Mouse (Mus musculus): ENCODE measurements around the gene Ppp3ca. TPM values are rescaled to one million over a fixed set of nuclear protein-coding genes. Genes with fewer than 3 reads are reported as not detected.

Gene Ppp3ca
- total RNA-seq, 1 experiment from 2014 or later: 46.9 TPM

DNA sequence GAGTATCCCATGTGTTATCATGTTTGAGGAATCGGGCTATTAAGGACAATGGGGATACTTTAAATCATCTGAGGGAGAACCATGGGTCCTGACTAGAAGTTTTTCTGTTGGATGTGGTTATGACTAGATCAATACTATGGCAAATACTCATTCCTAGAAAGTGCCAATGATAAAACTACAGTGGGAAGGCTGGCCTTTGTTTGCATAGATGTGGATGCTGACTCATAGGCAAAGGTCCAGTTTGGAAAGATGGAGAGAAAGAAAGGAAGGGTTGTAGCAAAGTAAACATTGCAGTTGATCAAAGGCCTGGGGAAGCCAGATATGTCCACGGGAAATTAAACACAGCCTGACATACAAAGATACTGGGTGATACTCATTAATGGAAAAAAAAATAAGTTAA is 142.9 kb downstream of the Ppp3ca start:
- DNase-seq: no peak

DNA sequence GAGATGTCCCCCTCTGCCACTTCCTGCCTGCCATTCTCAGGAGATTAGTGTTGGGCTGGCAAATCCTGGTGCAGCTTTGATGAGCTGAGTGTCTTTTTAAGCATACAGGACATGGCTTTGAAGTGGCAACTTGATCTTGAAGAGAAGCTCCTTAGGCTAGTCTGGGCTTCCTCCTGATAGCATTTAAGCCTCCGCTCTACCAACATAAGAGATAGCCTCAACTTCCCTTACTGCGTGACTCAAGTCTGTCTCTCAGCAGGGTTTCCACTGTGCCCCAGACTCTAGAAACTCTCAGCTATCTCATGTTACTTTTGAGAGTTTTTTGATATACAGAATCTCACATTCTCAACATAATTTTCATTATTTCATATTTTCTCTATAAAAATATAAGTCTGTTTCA is 144.0 kb downstream of the Ppp3ca start:
- no peak for DNase-seq

DNA sequence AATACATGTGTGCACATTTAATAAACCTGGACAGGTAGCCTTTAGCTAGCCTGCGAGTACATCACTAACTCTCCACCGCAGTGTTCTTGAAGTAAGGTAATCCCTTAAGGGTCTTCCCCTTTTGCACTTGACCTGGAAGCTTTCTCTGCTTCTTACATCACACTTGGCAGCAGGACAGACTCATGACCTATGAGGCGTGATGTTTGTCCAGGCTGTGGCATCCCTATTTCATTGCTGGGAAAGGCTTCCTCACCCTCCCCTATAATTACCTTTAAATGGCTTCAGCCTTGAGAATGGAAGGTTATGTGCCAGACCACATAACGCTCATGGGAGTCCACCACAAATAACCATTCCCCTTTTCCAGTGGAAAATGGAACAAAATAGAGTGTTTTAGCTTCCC is 145.0 kb downstream of the Ppp3ca start:
- DNase-seq: no peak

DNA sequence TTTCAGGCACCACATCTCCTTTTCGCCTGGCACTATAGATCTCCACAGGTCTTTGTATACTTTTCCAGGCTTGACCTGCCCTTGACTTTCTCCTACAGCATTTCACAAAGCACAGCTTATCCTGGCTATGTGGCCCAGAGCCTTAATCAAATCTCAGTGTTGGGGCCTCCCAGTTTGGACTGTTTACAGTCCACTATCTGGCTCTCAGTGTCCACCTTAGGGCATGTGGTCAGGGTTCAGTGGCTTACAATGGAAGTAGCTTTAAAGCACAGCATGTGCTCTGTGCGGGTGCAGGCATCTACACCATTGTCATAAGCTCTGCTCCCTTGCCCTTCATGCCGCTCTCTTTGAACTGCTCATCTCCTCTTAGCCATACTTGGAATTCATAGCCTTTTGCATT is 146.4 kb downstream of the Ppp3ca start:
- DNase-seq: no peak

DNA sequence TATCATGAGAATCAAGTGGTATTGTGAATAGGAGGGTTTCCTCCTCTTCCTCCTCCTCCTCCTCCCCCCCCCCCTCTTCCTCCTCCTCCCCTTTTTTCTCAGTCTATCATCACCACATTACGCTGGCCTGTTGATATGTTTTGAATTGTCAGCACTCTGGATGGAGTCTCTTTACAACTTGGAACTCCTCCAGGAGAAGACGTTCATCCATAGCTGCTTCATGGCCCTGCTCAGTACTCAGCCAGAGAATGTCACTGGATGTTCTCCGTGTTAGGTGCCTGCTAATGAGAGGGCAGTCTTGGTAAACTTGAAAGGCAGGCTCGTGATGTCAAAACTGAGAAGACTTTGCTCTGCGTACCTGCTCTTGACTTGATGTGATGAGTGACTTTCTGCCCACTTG is 149.1 kb downstream of the Ppp3ca start:
- no peak for DNase-seq

DNA sequence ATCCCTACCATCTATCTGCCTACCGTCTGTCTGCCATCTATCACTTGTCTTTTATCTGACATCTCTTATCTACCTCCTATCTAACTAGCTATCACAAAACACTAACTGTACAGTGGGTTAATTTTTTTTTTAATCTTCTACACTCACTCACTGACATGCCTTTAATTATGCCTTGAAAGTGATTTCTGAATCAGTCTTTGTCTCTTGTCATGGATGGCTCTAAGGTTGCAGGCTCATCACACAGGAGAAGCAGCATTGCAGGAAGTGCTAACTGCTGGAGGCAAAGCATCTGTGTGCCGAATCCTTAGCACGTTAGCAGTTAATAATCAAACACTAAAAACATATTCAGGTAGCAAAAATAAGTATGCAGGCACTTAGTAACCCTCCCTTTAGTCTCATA is 151.1 kb downstream of the Ppp3ca start:
- no peak for DNase-seq

DNA sequence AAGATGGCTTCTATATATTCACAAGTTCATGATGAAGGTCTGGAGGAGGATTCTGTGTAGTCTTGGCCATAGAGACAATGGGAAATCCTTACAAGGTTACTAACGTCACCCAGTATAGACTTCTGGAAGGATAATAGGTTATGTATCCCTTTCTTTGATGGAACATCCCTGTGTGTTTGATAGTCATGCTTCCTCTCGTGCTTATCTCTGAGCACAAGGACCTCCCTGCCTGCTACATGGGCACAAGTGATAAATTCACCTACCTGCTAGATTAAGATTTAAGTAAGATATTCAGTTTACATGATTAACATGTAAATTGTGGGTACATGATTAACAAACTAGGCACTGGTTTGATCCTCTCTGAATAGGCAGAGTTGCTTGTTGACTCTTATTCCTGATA is 152.1 kb downstream of the Ppp3ca start:
- DNase-seq: no peak

DNA sequence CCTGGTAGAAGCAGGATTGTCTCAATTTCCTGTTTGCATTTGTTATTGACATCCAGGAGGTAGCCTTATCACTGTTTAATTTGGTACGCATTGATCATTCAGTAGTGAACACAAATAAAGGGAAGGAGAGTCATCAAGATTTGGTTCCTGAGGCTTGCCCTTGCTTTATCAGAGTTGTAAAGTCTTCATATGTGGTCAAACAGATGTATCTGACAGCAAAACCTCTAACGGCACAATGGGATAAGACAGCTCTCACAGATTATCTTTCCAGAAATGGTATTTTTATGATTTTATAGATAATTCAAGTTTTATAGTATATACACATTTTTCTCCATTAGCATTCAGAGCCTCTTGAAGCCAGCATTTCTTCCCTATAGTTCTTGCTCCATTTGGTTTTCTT is 152.5 kb downstream of the Ppp3ca start:
- DNase-seq: no peak

DNA sequence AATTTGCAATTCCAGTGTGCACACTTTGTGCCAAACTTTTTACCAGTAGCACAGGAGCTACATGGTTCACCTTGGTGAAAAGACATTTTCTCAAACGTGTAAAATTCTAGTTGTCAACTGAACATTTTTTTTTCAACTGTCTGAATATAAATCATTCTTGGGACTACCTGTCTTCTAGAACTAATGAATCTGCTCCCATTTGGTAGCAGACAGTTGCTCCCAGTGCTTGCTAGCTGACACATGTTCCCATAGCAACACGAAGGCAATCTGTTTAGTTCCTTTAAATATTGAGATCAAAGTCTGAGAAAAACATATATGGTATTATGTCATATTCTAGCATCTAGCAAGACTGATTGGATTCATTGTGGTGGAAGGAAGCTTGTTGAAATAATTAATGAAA is 158.5 kb downstream of the Ppp3ca start:
- DNase-seq: no peak

DNA sequence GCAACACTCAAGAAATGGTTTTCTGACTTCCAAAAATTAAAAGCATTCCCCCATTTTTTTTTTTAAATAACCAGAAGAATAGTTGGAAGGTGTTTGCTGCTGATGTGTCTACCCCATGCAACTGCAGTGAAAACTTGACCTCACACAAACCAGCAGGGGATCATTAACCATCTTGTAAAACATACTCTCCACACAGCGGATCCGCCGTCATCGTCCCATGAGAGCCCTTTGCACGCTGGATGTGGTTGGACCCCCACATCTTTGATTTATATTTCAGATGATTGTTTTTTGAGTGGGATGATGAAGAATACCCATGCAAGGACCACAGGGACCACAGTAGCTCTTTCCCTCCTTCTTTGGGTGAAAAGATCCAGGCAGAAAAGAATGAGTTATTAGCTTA is 159.2 kb downstream of the Ppp3ca start:
- no peak for DNase-seq

DNA sequence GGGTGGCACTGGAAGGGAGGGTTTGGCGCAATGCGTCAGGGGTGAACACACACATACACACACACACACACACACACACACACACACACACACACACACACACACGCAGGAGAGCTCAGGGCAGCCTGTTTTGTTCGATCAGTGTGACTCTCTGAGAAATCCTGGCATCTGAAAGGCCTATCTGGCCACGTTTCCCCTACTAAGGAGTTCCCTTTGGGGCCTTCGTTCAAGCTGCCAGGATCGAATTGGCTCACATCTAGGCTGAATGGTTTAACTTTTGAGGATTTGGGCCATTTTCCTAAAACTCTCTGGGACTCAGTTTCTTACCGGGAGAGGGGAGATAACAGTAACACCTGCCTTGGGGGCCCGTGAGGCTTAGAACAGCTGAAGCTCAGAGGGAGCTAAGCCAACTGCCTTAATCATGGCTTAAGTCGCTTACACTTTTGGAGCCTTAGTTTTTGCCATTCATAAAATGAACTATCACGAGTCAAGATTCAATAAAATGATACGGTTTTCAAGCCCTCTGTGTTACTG is 160.8 kb downstream of the Ppp3ca start:
- DNase-seq: peak; percentile 24

DNA sequence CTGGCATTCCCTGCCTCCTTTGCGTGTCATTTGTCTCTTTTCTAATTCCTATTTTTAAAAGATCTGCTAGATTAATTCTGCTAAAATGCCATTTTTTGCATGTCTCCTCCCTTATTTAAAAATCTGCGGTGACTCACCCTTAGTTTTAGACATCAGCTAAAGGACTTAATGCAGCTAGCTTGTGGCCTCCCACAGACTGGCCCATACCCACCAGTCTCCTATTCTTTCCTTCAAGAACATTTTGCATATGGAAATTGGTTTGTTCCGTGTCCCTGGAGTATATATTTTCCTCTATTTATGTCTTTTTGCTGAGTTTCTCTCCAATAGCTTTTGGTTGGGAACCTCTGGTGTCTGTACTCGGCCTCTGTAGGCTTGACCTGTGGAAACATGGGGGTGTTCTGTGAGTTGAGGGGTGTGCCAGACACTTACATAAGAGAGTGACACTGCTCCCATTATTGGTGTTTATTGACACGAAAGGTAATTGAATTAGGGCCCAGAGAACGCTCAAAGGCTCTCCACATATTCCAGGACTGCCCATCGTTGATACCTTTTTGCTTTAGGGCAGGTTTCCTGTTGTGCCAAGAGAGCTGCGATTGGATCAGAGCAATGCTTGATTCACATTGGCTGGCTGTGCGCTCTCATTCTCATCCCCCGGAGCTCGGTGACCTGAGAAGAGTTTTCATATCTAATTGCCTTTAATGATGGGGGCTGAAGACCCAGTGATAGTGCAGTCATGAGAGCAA is 163.2 kb downstream of the Ppp3ca start:
- DNase-seq: no peak

DNA sequence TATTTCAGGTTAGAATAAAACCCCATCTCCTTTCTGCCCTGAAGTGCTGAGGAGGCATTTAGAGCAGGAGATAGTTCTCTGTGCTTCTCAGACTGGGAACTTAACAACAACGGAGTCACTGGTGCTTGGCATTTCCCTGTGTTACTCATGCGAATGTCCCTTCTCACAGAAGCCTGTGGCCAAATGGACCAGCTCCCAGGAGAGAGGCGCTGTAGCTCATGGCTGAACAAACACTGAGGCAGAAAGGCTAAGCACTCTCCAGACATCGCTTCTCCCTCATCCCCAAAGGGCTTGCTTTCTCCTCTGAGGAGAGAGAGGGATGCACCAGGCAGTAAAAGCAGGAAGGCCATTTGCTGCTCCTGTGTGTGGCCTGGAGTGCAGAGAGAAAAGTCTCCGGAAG is 164.0 kb downstream of the Ppp3ca start:
- peak; percentile 55 for DNase-seq

DNA sequence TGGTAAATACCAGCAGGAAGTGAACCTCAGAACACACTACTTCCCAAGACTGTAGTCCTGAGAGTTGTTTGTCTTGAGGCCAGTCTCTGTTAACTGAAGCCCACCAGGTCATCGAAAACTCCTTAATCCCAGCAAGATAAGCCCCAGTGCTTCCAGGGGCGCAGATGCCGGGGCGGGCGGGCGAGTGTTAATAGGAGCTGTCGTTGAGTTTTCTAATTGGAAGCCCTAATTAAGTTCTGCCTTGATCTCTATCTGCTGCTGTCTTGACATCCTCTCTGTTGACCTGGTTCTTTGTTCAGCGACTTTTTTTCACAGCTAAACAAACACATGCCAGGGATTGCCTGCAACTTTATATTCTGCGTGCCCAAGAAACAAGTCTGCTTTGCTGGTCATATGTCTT is 165.9 kb downstream of the Ppp3ca start:
- no peak for DNase-seq

DNA sequence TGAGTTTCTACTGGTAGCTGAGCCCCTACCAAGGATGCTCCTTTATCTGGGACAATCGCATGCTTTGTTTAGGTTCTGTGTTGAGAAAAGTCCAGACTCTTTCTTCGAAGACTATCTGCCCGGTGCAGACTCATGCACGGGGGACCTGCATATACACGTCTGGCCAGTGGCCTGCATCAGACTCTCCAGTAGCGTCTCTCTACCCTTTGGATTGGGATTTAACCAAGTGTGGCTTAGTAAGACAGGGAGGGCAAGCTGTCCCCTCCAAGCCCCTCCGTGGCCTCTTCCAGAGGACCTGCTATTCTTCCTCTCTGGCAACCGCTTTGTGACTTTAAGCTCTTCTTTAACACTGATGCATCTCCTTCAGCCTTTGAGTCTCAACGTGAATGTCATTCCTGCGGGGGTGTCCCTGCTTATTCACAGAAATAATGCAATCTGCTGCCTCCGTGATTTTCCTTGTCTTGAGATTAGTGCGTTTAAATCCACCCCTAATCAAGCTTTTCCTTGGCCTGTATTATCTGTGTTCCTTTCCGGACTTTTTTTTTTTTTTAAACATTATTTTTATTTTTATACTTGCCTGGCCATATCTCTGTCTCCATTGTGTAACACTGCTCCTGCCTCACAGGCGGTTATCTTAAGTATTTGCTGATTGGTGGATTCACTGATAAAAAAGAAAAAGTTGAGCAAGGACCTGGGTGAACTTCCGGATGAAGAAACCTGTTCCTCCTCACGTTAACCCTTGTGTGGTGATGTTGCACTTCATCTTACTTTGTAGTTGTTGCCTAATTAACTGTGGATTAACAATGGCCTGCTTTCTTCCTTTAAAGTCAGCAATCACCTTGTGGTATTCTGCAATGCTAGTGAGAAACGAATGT is 166.6 kb downstream of the Ppp3ca start:
- no peak for DNase-seq

DNA sequence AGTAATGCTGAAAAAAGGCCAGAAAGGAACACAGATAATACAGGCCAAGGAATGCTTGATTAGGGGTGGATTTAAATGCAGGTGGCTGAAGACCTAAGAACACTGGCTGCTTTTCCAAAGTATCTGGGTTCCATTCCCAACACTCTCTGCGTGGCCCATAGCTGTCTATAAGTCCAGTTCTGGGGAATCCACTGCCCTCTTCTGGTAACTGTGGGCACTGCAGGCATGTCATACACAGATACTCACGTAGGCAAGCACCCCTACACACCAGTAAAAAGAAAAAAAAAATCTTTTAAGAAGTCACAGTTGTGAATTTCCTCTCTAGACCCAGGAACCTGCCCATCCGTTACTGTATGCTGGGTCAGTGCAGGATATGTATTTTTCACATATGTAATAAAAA is 167.7 kb downstream of the Ppp3ca start:
- peak; percentile 57 for DNase-seq

DNA sequence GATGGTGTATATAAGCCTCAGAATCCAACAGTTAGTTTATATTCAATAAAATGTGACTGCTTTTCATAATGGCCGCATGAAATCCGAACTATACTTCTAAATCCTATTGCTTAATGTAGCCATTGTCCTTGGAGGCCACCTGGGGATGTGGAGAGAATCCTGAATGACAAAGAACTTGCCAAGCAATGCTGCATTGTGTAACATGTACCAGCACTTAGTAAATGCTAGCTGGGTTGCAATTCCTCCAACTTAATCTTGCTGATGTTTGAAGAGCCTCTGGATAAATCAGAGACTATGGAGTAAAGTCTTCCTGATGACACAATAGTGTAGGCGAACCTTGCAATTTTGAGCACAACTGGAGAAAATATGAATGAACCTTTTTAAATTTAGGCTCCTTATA is 171.4 kb downstream of the Ppp3ca start:
- no peak for DNase-seq

DNA sequence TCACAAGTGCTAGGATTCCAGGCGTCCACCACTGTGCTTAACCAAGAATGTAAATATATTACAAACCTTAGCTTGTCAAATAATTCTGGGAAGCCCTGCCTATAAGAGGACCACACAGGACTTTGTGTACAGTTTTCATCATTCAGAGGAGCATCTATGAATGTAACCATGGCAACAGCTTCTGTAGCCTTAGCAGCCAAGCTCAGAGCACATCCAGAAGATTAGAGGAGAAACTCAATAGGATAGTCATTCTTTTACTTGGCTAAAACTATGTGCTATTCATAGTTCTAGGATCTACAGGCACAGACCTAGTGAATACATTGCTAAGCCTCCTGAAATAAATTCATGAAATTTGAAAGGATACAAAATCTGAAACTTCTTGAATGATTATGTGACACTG is 172.5 kb downstream of the Ppp3ca start:
- no peak for DNase-seq

DNA sequence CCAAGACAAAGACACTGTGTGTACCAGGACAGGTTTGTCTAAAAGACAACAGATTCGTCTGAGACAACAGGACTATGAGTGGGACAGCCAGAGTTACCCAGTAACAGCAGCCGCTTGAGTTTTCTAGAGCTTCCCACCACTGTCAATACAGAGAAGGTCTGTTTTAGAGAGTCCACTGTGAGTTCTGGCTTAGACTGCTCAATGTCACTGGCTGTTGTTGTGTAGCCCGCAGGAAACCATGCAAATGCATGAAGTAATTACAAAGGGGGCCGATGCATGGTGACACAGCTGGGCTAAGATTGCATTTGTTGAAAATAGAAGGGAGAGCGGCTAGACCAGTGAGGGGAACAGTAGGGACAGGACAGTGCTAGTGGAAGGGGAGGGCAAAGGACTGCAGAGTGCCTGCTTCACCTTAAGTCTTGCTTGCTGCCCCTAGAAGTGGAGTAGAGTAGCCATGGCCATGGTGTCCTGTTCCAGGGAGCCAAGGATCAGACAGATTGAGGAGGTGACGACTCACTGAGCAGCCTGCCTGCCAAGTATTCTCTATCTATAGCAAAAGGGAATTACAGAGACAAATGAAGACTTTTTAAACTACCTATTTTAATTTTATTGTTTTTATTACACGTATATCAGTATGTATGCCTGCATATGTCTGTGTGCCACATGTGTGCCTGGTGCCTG is 174.0 kb downstream of the Ppp3ca start:
- no peak for DNase-seq

DNA sequence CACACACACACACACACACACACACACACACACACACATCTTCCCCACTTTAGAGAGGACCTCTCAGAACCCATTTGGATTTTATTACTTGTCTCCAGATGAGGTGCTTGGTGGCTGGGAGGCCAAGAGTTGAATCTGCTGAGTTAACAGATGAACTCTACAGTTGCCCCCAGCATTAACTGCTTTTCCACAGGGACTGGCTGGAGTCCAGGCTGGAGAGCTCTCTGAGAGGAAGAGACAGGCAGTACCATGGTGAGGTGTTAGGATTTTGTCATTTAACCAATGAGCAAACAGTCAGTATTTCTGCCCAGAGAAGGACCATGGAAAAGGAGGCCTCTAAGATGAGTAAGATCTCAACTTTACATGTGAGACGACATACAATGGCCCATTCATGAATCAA is 179.1 kb downstream of the Ppp3ca start:
- no peak for DNase-seq

DNA sequence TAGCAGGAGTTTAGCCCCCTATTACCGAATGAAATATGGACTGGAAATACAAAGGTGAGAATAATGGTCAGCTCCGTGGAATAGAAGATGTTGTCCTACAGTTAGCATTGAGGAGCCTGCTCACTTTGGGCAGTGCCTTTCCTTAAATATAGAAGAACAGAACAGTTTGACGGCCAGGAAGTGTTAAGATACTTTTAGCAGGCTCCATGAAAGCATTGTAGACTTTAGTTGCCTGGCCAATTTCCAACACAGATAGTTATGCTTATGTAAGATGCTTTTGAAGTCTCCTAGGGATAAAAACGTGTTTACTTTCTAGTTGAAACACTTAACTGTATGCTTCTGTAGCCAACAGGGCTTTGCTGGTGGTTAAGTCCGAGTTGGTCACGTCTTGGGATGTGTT is 183.0 kb downstream of the Ppp3ca start:
- no peak for DNase-seq

DNA sequence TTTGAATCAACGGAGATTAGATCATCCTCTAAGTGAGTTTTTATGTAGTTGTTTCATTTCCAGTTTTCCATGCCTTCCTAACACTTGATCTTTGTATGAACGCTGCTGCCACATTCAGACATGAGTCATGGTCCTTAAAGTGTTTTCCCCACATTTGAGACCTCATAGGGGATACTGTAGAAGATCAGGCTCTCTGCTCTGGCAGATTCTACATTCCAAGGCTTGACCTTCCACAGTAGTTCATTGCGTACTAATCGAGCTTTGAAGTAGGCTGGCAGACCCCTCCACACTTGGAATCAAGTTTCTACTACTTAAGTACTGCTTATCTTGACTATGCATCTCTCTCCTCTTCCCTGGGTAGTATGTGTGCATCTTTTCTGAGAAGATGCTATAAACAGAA is 183.7 kb downstream of the Ppp3ca start:
- no peak for DNase-seq

DNA sequence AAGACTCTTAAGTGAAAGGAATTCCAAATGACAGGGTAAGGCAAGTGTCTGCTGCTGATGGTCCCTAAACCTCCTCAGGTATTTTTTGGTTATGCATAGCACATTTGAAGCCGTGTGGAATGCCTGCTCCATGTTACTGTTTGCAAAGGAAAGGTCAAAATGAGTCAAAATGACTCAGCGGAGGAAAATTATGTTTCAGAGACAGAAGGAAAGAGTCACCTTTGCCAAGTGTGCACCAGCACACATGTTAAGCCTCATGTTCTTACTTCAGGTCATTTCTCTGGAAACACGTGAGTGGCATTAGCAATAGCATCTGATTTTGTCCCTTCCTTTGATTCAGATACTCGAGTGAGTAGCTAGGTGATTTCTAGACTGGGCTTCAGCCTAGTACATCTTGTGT is 186.1 kb downstream of the Ppp3ca start:
- DNase-seq: no peak
